Mouse (Mus musculus) kidney, adult 8-10 months (tissue): ENCODE results near the gene Tor2a.
A peak's percentile ranks its signal among the peaks of the same experiment; 100 is the strongest.

Experiments
- DNase-seq, 2 experiments: peaks; one replicate each; pipeline ENCODE4 v3.0.0; 2022

Tor2a gene

GRCm38 (mm10) chr2:32730854-32731253, 26.2 kb upstream of the Tor2a start:
- no peak for DNase-seq

- DNase-seq = no peak
These were observed 25.1 kb upstream of the Tor2a start for GRCm38 (mm10) chr2:32731911-32732310.

GRCm38 (mm10) chr2:32732695-32733094, 24.3 kb upstream of the Tor2a start:
- no peak for DNase-seq

- no peak for DNase-seq
These were observed 22.6 kb upstream of the Tor2a start for GRCm38 (mm10) chr2:32734480-32734879.

- peak; percentile 67 to 69 for DNase-seq
These were observed 22.1 kb upstream of the Tor2a start for GRCm38 (mm10) chr2:32734933-32735332.

GRCm38 (mm10) chr2:32736306-32736829, 20.7 kb upstream of the Tor2a start:
- DNase-seq = no peak

GRCm38 (mm10) chr2:32737008-32737407, 20.0 kb upstream of the Tor2a start:
- DNase-seq = no peak

GRCm38 (mm10) chr2:32739311-32739710, 17.7 kb upstream of the Tor2a start:
- DNase-seq = no peak

- DNase-seq = no peak
These were observed 16.1 kb upstream of the Tor2a start, which contains the start of gene 6330409D20Rik for GRCm38 (mm10) chr2:32740916-32741272. Gene 6330409D20Rik (minus strand): TSS chr2:32741016.

GRCm38 (mm10) chr2:32741273-32742172, 15.5 kb upstream of the Tor2a start:
- no peak for DNase-seq

GRCm38 (mm10) chr2:32742173-32742531, 14.9 kb upstream of the Tor2a start:
- DNase-seq = no peak

GRCm38 (mm10) chr2:32744272-32744982, 12.6 kb upstream of the Tor2a start:
- DNase-seq = no peak

GRCm38 (mm10) chr2:32749082-32749481, 8.0 kb upstream of the Tor2a start:
- DNase-seq = no peak

- DNase-seq = no peak
These were observed 6.8 kb upstream of the Tor2a start for GRCm38 (mm10) chr2:32750199-32750598.

GRCm38 (mm10) chr2:32750887-32751664, 6.0 kb upstream of the Tor2a start:
- DNase-seq = peak; percentile 86 to 88

GRCm38 (mm10) chr2:32751665-32752033, 5.4 kb upstream of the Tor2a start:
- no peak for DNase-seq

GRCm38 (mm10) chr2:32752181-32752580, 4.9 kb upstream of the Tor2a start:
- DNase-seq = no peak

GRCm38 (mm10) chr2:32756674-32757055, 369 bp upstream of the Tor2a start:
- DNase-seq = no peak

- DNase-seq = peak; percentile 39 to 59
These were observed 1.5 kb downstream of the Tor2a start for GRCm38 (mm10) chr2:32758503-32758902.

- DNase-seq = no peak
These were observed 2.0 kb downstream of the Tor2a start for GRCm38 (mm10) chr2:32759001-32759400.

- DNase-seq = no peak
These were observed 4.3 kb downstream of the Tor2a start for GRCm38 (mm10) chr2:32761361-32761760.

- DNase-seq = no peak
These were observed 4.8 kb downstream of the Tor2a start for GRCm38 (mm10) chr2:32761859-32762258.

GRCm38 (mm10) chr2:32763353-32763752, 6.3 kb downstream of the Tor2a start:
- DNase-seq = no peak
